Mouse (Mus musculus): ENCODE measurements at regions not wholly inside any gene's neighbourhood (a gene's known extent, or its start where the extent isn't known, plus 50 kb on each side); places are given as distances from the start of the nearest gene placed in this dataset.

- no peaks in the 10 kb centered on the region for H3K9me3 ChIP-seq (replicated peaks)
- no peak for ATAC-seq (ENCODE audit: low read depth)
- no peaks in the 10 kb centered on the region for H3K36me3 ChIP-seq
- H3K4me1 ChIP-seq (replicated peaks) = no peaks in the 10 kb centered on the region
- H3K4me3 ChIP-seq (replicated peaks) = no peak overlapping the region
- DNase-seq = no peak
- H3K27me3 ChIP-seq = no peaks in the 10 kb centered on the region
- 65% methylated on average over 8 of the region's 8 CpGs for WGBS (ENCODE audit: insufficient replicate concordance)
- no peak overlapping the region for H3K4me2 ChIP-seq
- H3K9ac ChIP-seq = no peak overlapping the region
- H3K27ac ChIP-seq = no peak overlapping the region
Observed at GRCm38 (mm10) chr8:92195635-92196034, 161.8 kb upstream of the Irx5 start.

GRCm38 (mm10) chr8:92194065-92194464, 163.4 kb upstream of the Irx5 start:
- H3K36me3 ChIP-seq = no peaks in the 10 kb centered on the region
- DNase-seq = no peak
- no peak overlapping the region for H3K9ac ChIP-seq
- no peaks in the 10 kb centered on the region for H3K4me1 ChIP-seq (replicated peaks)
- no peak overlapping the region for H3K27ac ChIP-seq
- H3K27me3 ChIP-seq = no peaks in the 10 kb centered on the region
- H3K4me3 ChIP-seq (replicated peaks) = no peak overlapping the region
- WGBS (ENCODE audit: insufficient replicate concordance) = 62% methylated on average over 14 of the region's 14 CpGs
- no peak overlapping the region for H3K4me2 ChIP-seq
- H3K9me3 ChIP-seq (replicated peaks) = no peaks in the 10 kb centered on the region
- ATAC-seq (ENCODE audit: low read depth) = no peak

GRCm38 (mm10) chr8:92190261-92191025, 167.0 kb upstream of the Irx5 start:
- Histone ChIP-seq H3K4me3 (replicated peaks) (no peak overlapping the region), H3K4me1 (replicated peaks) (no peaks in the 10 kb centered on the region), H3K27ac (no peak overlapping the region), H3K36me3 (no peaks in the 10 kb centered on the region), H3K4me2 (no peak overlapping the region), H3K27me3 (no peaks in the 10 kb centered on the region), H3K9me3 (replicated peaks) (no peaks in the 10 kb centered on the region), H3K9ac (no peak overlapping the region)
- WGBS (ENCODE audit: insufficient replicate concordance) = 74% methylated on average over 16 of the region's 16 CpGs
- no peak for DNase-seq
- no peak for ATAC-seq (ENCODE audit: low read depth)

GRCm38 (mm10) chr8:92183331-92183730, 174.1 kb upstream of the Irx5 start:
- ATAC-seq (ENCODE audit: low read depth) (no peak), DNase-seq (no peak)
- Histone ChIP-seq H3K4me2 (no peak overlapping the region), H3K4me1 (replicated peaks) (no peaks in the 10 kb centered on the region), H3K27ac (no peak overlapping the region), H3K27me3 (no peaks in the 10 kb centered on the region), H3K9me3 (replicated peaks) (no peaks in the 10 kb centered on the region), H3K4me3 (replicated peaks) (no peak overlapping the region), H3K9ac (no peak overlapping the region), H3K36me3 (no peaks in the 10 kb centered on the region)
- WGBS (ENCODE audit: insufficient replicate concordance) = 23% methylated on average over 1 of the region's 1 CpGs

- Histone ChIP-seq H3K27me3 (no peaks in the 10 kb centered on the region), H3K9ac (no peak overlapping the region), H3K4me3 (replicated peaks) (no peak overlapping the region), H3K36me3 (no peaks in the 10 kb centered on the region), H3K27ac (no peak overlapping the region), H3K9me3 (replicated peaks) (no peaks in the 10 kb centered on the region), H3K4me1 (replicated peaks) (no peaks in the 10 kb centered on the region), H3K4me2 (no peak overlapping the region)
- DNase-seq = no peak
- ATAC-seq (ENCODE audit: low read depth) = no peak
- WGBS (ENCODE audit: insufficient replicate concordance) = 68% methylated on average over 4 of the region's 4 CpGs
Observed at GRCm38 (mm10) chr8:92180651-92181050, 176.8 kb upstream of the Irx5 start.

DNA sequence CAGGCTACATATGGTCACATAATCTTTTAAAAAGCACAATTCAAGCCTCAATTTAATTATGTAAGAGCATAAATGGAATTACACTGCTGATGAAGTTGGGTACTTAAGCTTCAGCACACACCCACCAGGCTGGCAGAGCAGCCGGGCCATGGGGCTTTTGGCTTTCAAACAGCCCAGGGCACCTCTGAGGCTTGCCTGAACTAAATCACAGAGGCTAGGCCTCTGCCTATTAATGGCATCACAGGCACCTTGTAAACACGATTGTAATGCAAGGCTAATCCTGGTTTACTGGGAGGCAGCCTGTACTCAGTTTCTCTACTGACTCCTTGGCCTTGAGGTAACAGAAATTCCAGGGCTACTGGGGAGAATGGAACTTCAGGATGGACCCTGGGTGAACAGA, 178.1 kb upstream of the Irx5 start:
- WGBS (ENCODE audit: insufficient replicate concordance) = 52% methylated on average over 2 of the region's 2 CpGs
- H3K9me3 ChIP-seq (replicated peaks) = no peaks in the 10 kb centered on the region
- H3K4me2 ChIP-seq = no peak overlapping the region
- H3K27ac ChIP-seq = no peak overlapping the region
- no peak overlapping the region for H3K9ac ChIP-seq
- no peak for DNase-seq
- H3K36me3 ChIP-seq = no peaks in the 10 kb centered on the region
- H3K4me3 ChIP-seq (replicated peaks) = no peak overlapping the region
- H3K4me1 ChIP-seq (replicated peaks) = no peaks in the 10 kb centered on the region
- no peak for ATAC-seq (ENCODE audit: low read depth)
- H3K27me3 ChIP-seq = no peaks in the 10 kb centered on the region

DNA sequence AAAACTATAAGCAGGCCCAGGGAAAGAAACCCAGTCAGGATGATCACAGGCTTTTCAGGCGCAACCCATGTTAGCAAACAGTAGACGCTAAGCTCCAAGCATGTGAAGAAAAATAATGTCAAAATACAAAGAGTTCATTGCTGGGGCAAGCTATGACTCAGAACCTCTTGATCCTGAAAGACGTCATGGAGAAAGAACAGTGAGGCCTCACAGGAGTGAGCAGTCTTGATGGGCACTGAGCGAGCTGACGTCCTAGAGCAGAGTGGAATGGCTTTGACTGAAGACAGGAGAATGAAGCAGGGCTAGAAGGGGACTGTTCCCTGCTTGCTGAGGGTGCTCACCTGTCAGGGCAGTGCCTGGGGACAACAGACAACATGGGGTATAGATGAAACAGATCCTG, 181.3 kb upstream of the Irx5 start:
- no peaks in the 10 kb centered on the region for H3K4me1 ChIP-seq (replicated peaks)
- no peak overlapping the region for H3K4me2 ChIP-seq
- H3K9me3 ChIP-seq (replicated peaks) = no peaks in the 10 kb centered on the region
- DNase-seq (no peak), ATAC-seq (ENCODE audit: low read depth) (no peak)
- 74% methylated on average over 5 of the region's 5 CpGs for WGBS (ENCODE audit: insufficient replicate concordance)
- H3K36me3 ChIP-seq = no peaks in the 10 kb centered on the region
- no peaks in the 10 kb centered on the region for H3K27me3 ChIP-seq
- H3K27ac ChIP-seq = no peak overlapping the region
- no peak overlapping the region for H3K9ac ChIP-seq
- no peak overlapping the region for H3K4me3 ChIP-seq (replicated peaks)

DNA sequence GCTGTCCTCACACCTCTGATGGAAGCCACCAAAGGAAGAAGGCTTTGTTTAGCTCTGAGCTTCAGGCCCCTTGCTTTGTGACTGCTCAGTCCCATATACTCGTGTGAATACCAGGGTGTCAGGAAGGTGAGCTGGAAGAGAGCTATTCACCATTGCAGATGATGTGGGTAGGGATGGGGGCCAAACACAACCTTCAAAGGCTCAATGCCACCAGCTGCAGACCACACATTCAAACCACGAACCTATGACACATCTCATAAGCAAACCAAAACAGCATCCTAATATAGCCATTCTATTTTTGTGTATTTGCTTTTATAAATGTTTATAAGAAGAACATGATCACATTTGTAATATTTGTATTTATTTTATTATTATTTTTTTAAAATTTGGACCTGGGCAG, 183.3 kb upstream of the Irx5 start:
- no peaks in the 10 kb centered on the region for H3K4me1 ChIP-seq (replicated peaks)
- WGBS (ENCODE audit: insufficient replicate concordance) = 50% methylated on average over 2 of the region's 2 CpGs
- H3K4me3 ChIP-seq (replicated peaks) = no peak overlapping the region
- H3K9me3 ChIP-seq (replicated peaks) = no peaks in the 10 kb centered on the region
- ATAC-seq (ENCODE audit: low read depth) (no peak), DNase-seq (no peak)
- no peaks in the 10 kb centered on the region for H3K36me3 ChIP-seq
- H3K4me2 ChIP-seq = no peak overlapping the region
- no peak overlapping the region for H3K9ac ChIP-seq
- no peak overlapping the region for H3K27ac ChIP-seq
- H3K27me3 ChIP-seq = no peaks in the 10 kb centered on the region

- DNase-seq = no peak
- no peak for ATAC-seq (ENCODE audit: low read depth)
- Histone ChIP-seq H3K27ac (no peak overlapping the region), H3K36me3 (no peaks in the 10 kb centered on the region), H3K4me2 (no peak overlapping the region), H3K9ac (no peak overlapping the region), H3K4me1 (replicated peaks) (no peaks in the 10 kb centered on the region), H3K9me3 (replicated peaks) (no peaks in the 10 kb centered on the region), H3K4me3 (replicated peaks) (no peak overlapping the region), H3K27me3 (no peaks in the 10 kb centered on the region)
- 36% methylated on average over 2 of the region's 2 CpGs for WGBS (ENCODE audit: insufficient replicate concordance)
Observed at GRCm38 (mm10) chr8:92171578-92171977, 185.8 kb upstream of the Irx5 start.

GRCm38 (mm10) chr8:92167340-92167783, 190.1 kb upstream of the Irx5 start:
- H3K9me3 ChIP-seq (replicated peaks) = no peaks in the 10 kb centered on the region

DNA sequence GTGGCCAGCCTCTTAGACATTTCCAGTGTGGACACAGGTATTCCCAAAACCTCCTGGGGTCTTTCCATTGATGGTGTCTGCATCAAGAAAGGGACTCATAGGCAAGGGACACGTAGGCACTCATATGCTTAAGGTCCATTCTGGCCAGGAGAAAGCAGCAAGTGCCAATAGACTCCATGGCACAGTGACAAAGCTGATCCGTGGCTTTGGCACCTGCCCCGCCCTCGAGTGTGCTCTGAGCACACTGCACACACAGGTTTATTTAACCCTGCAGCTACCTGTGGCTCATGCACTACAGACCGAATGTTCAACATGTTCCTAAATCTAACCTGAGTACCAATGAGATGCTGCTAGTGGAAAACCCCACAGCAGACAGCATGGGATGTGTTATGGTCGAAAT, 192.1 kb upstream of the Irx5 start:
- H3K4me2 ChIP-seq = no peak overlapping the region
- 63% methylated on average over 6 of the region's 6 CpGs for WGBS (ENCODE audit: insufficient replicate concordance)
- DNase-seq (no peak), ATAC-seq (ENCODE audit: low read depth) (no peak)
- no peaks in the 10 kb centered on the region for H3K36me3 ChIP-seq
- no peak overlapping the region for H3K4me3 ChIP-seq (replicated peaks)
- H3K4me1 ChIP-seq (replicated peaks) = no peaks in the 10 kb centered on the region
- H3K9ac ChIP-seq = no peak overlapping the region
- no peaks in the 10 kb centered on the region for H3K9me3 ChIP-seq (replicated peaks)
- H3K27ac ChIP-seq = no peak overlapping the region
- no peaks in the 10 kb centered on the region for H3K27me3 ChIP-seq

More at GRCm38 (mm10) chr8:92167340-92167783, 190.1 kb upstream of the Irx5 start:
- no peak for DNase-seq
- no peak for ATAC-seq (ENCODE audit: low read depth)
- Histone ChIP-seq H3K36me3 (no peaks in the 10 kb centered on the region), H3K4me3 (replicated peaks) (no peak overlapping the region), H3K4me2 (no peak overlapping the region), H3K27ac (no peak overlapping the region), H3K9ac (no peak overlapping the region), H3K27me3 (no peaks in the 10 kb centered on the region), H3K4me1 (replicated peaks) (no peaks in the 10 kb centered on the region)
- 44% methylated on average over 4 of the region's 4 CpGs for WGBS (ENCODE audit: insufficient replicate concordance)

DNA sequence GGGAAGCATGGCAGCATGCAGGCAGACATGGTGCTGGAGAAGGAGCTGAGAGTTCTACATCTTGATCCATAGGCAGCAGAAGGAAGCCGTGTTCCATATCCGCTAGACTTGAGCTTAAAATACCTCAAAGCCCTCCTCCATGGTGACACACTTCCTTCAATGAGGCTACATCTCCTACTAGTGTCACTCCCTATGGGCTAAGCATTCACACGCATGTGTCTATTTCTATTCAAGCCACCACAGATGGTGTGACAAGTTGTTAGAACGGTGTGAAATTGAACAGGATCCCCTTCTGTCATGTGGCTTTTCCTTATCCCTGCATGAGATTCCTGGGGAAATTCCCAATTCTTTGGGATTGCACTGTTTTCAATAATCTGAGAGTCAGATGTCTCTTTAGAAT, 192.9 kb upstream of the Irx5 start:
- H3K4me2 ChIP-seq = no peak overlapping the region
- no peaks in the 10 kb centered on the region for H3K9me3 ChIP-seq (replicated peaks)
- H3K27ac ChIP-seq = no peak overlapping the region
- no peak overlapping the region for H3K4me3 ChIP-seq (replicated peaks)
- ATAC-seq (ENCODE audit: low read depth) = no peak
- H3K4me1 ChIP-seq (replicated peaks) = no peaks in the 10 kb centered on the region
- H3K36me3 ChIP-seq = no peaks in the 10 kb centered on the region
- 78% methylated on average over 4 of the region's 4 CpGs for WGBS (ENCODE audit: insufficient replicate concordance)
- H3K27me3 ChIP-seq = no peaks in the 10 kb centered on the region
- H3K9ac ChIP-seq = no peak overlapping the region
- DNase-seq = no peak
